ENCODE assay signal across 9 mouse cellular contexts in the genomic region with DNA sequence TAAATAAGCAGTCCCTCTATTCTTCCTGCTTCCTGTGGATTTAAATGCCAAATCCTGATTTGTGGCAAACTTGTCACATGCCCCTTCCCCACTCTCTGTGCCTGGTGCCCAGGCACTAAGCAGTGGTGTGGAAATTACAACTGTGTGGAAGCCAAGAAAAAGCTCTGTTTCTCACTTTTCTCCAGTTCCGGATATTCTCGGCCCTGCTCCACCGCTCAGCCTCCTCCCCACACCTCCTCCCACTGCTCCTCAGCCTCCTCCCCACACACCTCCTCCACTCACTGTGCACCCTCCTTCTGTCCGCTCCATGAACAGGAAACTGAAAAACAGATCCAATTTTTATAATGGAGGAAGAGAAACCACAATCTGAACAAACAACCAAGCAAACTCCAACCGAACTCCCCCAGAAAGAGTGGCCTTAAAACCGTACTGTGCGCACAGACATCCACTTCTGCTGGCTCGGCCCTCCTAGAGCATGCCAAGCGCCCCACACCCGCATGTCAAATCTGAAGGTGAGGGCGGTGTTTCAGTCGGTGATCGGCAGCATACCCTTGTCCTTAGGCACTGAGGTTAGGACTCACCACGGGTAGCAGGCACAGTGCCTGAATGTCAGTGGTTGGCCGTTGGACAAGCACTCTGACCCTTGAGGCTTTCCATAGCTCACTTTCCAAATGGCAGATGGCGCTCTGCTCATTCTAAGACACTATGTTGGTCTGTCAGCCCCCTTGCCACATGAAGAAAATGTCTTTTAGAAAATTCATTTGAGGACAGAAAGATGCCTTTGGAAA.
DNase-seq lines count a peak whose midpoint lies in the region; ATAC-seq lines count a peak whose summit lies in the region.
"Had no signal": no experiment of that assay in that cellular context is flagged by ENCODE, and none has a peak within 500 bp of the region (broad histone marks: within the 10 kb centered on the region; RNA-seq: fewer than 3 reads in every experiment).

No protein-coding gene starts in this region.

- no peak overlapping the region for H3K9ac ChIP-seq in neural tube, embryonic 14.5 days (replicated peaks; ENCODE audit: low read depth, low read length)
- H3K9ac ChIP-seq: liver, embryonic 15.5 days; neural tube, embryonic 12.5 days had no signal

- H3K9me3 ChIP-seq in neural tube, embryonic 14.5 days (ENCODE audit: control insufficient read depth, low read length): no peaks in the 10 kb centered on the region
- H3K9me3 ChIP-seq: neural tube, embryonic 12.5 days had no signal

- 0 out of 2 replicates have a peak, but pooled peaks have one; percentile 3 for ATAC-seq in neural tube, embryonic 14.5 days (ENCODE audit: low read depth)

- H3K27me3 ChIP-seq in neural tube, embryonic 14.5 days (ENCODE audit: control insufficient read depth, insufficient read depth, low read length): no peaks in the 10 kb centered on the region
- H3K27me3 ChIP-seq: liver, embryonic 15.5 days; neural tube, embryonic 12.5 days had no signal

- no peak overlapping the region for H3K4me2 ChIP-seq in neural tube, embryonic 14.5 days (ENCODE audit: low read depth, low read length)
- H3K4me2 ChIP-seq: liver, embryonic 15.5 days; neural tube, embryonic 12.5 days had no signal

- H3K4me1 ChIP-seq in neural tube, embryonic 14.5 days (ENCODE audit: control insufficient read depth, insufficient read depth, low read length): peaks cover 6% of the 10 kb centered on the region; the same call in 1 of the 2 replicates

- H3K27ac ChIP-seq in neural tube, embryonic 14.5 days (ENCODE audit: low read depth, low read length): no peak overlapping the region
- H3K27ac ChIP-seq: neural tube, embryonic 12.5 days had no signal

- 84% methylated on average over 16 of the region's 16 CpGs for WGBS in neural tube, embryonic 14.5 days

- H3K36me3 ChIP-seq in neural tube, embryonic 14.5 days (ENCODE audit: control insufficient read depth, insufficient read depth, low read length): no peaks in the 10 kb centered on the region

- H3K4me3 ChIP-seq in neural tube, embryonic 14.5 days (ENCODE audit: low read depth, low read length): no peak overlapping the region
- H3K4me3 ChIP-seq: liver, embryonic 15.5 days; neural tube, embryonic 12.5 days had no signal

- DNase-seq in neural tube, embryonic 10.5 days (ENCODE audit: extremely low spot score, low spot score): no peak
- DNase-seq in cerebellum, postnatal 25 days: peak; percentile 71 to 78
- DNase-seq in layer of hippocampus, adult 8-10 months (ENCODE audit: low spot score in 2 of 2): peak; percentile 66 to 76
- peak; percentile 93 for DNase-seq in telencephalon, adult 2 months (ENCODE audit: low read depth, low spot score)
- no peak for DNase-seq in ovary, adult 18-20 months (ENCODE audit: low spot score)
- DNase-seq in adrenal gland, adult 2 months: no peak

Comparison
In these comparisons a context has a peak if more than half of its experiments do, and no peak if none do; other contexts are left out.
1. DNase-seq: peak in cerebellum, postnatal 25 days (2 of 2), layer of hippocampus, adult 8-10 months (2 of 2) and telencephalon, adult 2 months (single experiment); none in neural tube, embryonic 10.5 days (single experiment), ovary, adult 18-20 months (single experiment) and adrenal gland, adult 2 months (single experiment).